Mouse (Mus musculus): ENCODE data around the gene Egflam. TPM values are rescaled to one million over a fixed set of nuclear protein-coding genes. Genes with fewer than 3 reads are reported as not detected.

The Egflam gene
- polyA plus RNA-seq, 1 experiment from 2014 or later: 8.2 TPM

DNA sequence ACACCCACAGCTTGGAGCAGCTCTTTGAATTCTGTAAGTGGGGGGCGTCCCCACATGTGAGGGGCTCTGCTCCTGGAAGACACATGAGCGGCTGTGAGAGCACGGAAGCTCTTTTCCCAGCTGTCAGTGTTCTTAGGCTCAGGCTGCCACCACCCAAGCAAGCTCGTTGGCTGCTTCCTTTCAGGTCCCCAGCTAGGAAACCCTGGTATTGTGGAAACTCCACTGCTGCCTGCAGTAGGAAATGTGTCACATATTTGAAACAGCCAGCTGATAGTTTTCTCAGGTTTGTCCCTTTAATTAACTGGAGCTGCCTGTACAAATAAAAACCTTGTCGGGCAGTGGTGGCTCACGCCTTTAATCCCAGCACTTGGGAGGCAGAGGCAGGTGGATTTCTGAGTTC lies 234.3 kb downstream of the Egflam start:
- no peaks in the 10 kb centered on the region for H3K4me1 ChIP-seq (ENCODE audit: control insufficient read depth, insufficient read depth, low read length)
- H3K36me3 ChIP-seq (ENCODE audit: control insufficient read depth, insufficient read depth, low read length): no peaks in the 10 kb centered on the region
- no peaks in the 10 kb centered on the region for H3K27me3 ChIP-seq (ENCODE audit: control insufficient read depth, insufficient read depth, low read depth, low read length)
- H3K4me2 ChIP-seq (ENCODE audit: low read length): no peak overlapping the region
- H3K9me3 ChIP-seq (replicated peaks; ENCODE audit: control insufficient read depth, low read length, poor library complexity, severe bottlenecking): no peaks in the 10 kb centered on the region
- H3K9ac ChIP-seq (ENCODE audit: low read depth, low read length): no peak overlapping the region
- H3K27ac ChIP-seq (ENCODE audit: low read length): no peak overlapping the region
- no peak overlapping the region for H3K4me3 ChIP-seq (ENCODE audit: low read depth, low read length)
- 74% methylated on average over 6 of the region's 6 CpGs for WGBS
- ATAC-seq: no peak

DNA sequence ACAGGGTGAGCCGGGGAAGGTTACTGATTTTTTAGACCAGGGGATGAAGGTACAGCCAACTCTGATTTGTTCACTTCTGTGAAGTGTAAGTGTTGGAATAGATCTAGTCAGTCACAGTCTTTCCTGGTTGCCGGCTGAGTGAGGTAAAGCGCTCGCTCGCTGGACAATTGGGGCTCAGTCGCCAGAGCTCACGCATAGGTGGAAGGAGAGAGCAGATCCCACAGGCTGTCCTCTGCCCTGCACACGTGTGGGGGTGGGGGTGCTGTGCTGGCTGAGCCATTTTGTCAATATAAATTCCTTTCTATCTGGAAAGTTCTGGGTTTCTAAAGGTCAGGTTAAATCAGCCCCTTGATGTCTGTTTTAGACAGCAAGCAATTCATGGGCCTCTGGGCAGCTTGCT lies 237.9 kb downstream of the Egflam start:
- Histone ChIP-seq H3K4me3 (ENCODE audit: low read depth, low read length) (no peak overlapping the region), H3K4me1 (ENCODE audit: control insufficient read depth, insufficient read depth, low read length) (no peaks in the 10 kb centered on the region), H3K4me2 (ENCODE audit: low read length) (no peak overlapping the region), H3K9ac (ENCODE audit: low read depth, low read length) (no peak overlapping the region), H3K27ac (ENCODE audit: low read length) (no peak overlapping the region), H3K27me3 (ENCODE audit: control insufficient read depth, insufficient read depth, low read depth, low read length) (no peaks in the 10 kb centered on the region), H3K9me3 (replicated peaks; ENCODE audit: control insufficient read depth, low read length, poor library complexity, severe bottlenecking) (no peaks in the 10 kb centered on the region), H3K36me3 (ENCODE audit: control insufficient read depth, insufficient read depth, low read length) (no peaks in the 10 kb centered on the region)
- no peak for ATAC-seq
- 87% methylated on average over 8 of the region's 8 CpGs for WGBS

DNA sequence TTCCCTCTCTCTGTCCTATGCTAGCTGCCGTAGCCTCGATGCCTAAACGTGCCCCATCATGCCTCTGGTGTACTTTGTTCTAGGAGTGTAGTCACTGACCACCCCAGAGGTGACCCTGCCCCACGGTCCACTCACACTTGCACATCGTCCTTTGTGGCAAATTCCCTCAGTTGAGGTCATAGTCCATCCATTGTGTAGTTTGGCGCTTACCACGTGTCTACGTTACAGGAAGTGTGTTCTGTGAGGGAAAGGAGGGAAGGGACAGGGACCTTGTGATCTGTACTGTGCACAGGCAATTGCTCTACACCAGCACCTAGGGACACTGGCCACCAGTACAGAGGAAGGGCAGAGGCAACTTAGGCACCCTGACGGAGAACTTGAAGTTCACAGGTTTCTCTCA lies 238.3 kb downstream of the Egflam start:
- no peaks in the 10 kb centered on the region for H3K9me3 ChIP-seq (replicated peaks; ENCODE audit: control insufficient read depth, low read length, poor library complexity, severe bottlenecking)
- ATAC-seq: no peak
- H3K4me2 ChIP-seq (ENCODE audit: low read length): no peak overlapping the region
- no peaks in the 10 kb centered on the region for H3K36me3 ChIP-seq (ENCODE audit: control insufficient read depth, insufficient read depth, low read length)
- no peak overlapping the region for H3K9ac ChIP-seq (ENCODE audit: low read depth, low read length)
- WGBS: 93% methylated on average over 9 of the region's 9 CpGs
- H3K27ac ChIP-seq (ENCODE audit: low read length): no peak overlapping the region
- no peaks in the 10 kb centered on the region for H3K27me3 ChIP-seq (ENCODE audit: control insufficient read depth, insufficient read depth, low read depth, low read length)
- no peaks in the 10 kb centered on the region for H3K4me1 ChIP-seq (ENCODE audit: control insufficient read depth, insufficient read depth, low read length)
- no peak overlapping the region for H3K4me3 ChIP-seq (ENCODE audit: low read depth, low read length)

GRCm38 (mm10) chr15:7157658-7158057 lies 240.5 kb downstream of the Egflam start:
- Histone ChIP-seq H3K27ac (ENCODE audit: low read length) (no peak overlapping the region), H3K36me3 (ENCODE audit: control insufficient read depth, insufficient read depth, low read length) (no peaks in the 10 kb centered on the region), H3K9me3 (replicated peaks; ENCODE audit: control insufficient read depth, low read length, poor library complexity, severe bottlenecking) (no peaks in the 10 kb centered on the region), H3K4me2 (ENCODE audit: low read length) (no peak overlapping the region), H3K4me1 (ENCODE audit: control insufficient read depth, insufficient read depth, low read length) (peaks cover 2% of the 10 kb centered on the region; the same call in 1 of the 2 replicates), H3K27me3 (ENCODE audit: control insufficient read depth, insufficient read depth, low read depth, low read length) (no peaks in the 10 kb centered on the region), H3K9ac (ENCODE audit: low read depth, low read length) (no peak overlapping the region), H3K4me3 (ENCODE audit: low read depth, low read length) (no peak overlapping the region)
- ATAC-seq: no peak
- WGBS: 96% methylated on average over 6 of the region's 6 CpGs

Measured in midbrain, embryonic 16.5 days (tissue).